Mouse (Mus musculus) right cerebral cortex, postnatal 25 days (tissue): ENCODE data around the gene Exo5.

ENCODE experiments used
- DNase-seq: peaks from one replicate; pipeline ENCODE4 v3.0.0; 2022

Exo5 gene

GRCm38 (mm10) chr4:120904533-120904932, 20.3 kb downstream of the Exo5 start:
- no peak for DNase-seq

GRCm38 (mm10) chr4:120895810-120896584, 28.8 kb downstream of the Exo5 start:
- no peak for DNase-seq

DNA sequence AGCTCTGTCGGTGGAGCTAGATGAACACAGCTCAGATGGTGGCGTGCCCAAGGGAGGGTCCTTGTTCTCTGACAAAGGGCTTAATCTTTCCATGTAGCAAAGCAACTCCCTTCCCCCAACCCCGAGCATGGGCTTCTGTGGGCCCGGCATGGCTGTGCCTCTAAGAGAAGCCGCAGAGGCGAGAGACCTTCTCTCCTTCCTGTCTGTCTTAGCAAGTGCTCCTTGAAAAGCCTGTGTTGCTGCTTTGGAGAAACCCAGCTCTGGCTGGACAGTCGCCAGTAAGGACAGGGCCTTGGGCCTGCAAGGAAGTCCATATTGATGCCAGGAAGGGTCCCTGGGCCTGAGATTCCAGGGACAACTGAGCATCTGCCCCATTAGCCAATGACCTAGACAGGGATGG, 29.6 kb downstream of the Exo5 start:
- DNase-seq: no peak

DNA sequence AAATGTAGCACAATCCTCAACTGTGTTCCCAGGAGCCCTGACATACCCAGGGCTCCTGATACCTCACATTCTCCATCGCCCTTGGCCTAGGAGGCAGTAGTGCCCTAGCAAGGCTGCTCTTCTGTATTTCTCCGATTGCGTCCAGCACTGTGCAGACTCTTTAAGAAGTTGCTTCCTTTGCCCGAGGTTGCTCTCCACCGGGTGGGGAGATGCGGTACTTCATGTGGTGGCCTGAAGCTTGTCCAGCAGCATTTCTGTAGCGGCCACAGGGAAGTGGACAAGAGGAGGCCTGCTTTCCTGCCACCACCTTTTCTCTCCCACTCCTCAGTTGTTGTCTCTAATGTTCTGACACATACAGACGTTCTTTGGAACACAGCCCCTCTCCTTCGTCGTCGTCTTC, 30.2 kb downstream of the Exo5 start:
- DNase-seq: no peak

DNA sequence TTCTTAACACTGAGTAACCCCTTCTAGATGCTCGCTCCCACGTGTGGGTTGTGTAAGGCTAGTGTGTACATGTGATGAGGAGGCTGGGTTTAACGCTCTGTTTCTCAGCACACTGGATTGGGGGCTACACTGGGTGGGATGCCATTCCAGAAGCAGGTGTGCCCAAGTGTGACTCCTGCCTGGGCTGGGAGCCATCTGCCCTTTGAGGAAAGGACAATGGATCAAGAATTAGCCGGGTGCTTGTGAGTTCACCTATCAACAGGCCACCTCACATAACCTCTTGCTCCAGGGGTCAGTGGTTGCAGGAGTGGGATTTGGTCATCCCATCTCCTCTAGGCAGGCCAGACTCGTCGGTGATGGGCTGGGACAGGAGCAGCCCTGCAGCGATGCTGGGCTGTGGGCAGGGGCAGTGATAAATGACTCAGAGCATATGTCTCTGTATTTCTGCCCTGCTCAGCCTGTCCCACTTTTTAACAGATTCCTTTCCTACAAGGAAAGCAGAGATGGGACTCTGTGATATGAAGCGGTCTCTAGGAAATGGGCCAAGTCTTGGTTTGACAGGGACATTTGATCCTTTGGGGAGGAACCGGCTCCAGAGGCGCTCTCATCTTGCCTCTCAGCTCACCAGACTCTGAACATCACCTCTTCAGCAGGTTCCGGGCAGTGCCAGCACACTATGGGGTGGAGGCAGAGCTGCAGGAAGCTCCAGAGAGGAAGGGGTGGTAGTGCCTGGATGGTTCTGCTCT, 31.0 kb downstream of the Exo5 start:
- DNase-seq: no peak

DNA sequence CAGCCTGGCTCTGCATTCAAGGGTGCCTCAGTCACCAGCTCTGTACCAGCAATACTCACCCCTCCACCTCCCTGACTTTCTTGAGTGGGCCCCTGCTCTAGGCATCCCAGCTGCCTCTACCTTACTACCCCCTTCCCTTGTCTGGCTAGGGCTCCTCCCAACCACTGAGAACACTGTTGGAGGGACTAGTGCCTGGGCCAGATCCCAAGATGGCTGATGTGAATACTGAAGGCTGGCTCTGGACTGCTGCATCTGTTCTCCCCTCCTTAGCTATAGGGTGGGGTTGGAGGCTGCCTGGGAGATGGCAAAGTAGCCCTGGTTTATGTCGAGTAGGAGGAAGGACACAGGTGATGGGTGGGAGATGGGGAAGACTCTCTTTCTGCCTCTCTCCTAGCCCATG, 32.3 kb downstream of the Exo5 start:
- DNase-seq: no peak

- DNase-seq: no peak
Observed at GRCm38 (mm10) chr4:120891960-120892359, 32.9 kb downstream of the Exo5 start.

- no peak for DNase-seq
Observed at GRCm38 (mm10) chr4:120890754-120891440, 33.9 kb downstream of the Exo5 start.

GRCm38 (mm10) chr4:120888884-120889283, 35.9 kb downstream of the Exo5 start:
- no peak for DNase-seq

DNA sequence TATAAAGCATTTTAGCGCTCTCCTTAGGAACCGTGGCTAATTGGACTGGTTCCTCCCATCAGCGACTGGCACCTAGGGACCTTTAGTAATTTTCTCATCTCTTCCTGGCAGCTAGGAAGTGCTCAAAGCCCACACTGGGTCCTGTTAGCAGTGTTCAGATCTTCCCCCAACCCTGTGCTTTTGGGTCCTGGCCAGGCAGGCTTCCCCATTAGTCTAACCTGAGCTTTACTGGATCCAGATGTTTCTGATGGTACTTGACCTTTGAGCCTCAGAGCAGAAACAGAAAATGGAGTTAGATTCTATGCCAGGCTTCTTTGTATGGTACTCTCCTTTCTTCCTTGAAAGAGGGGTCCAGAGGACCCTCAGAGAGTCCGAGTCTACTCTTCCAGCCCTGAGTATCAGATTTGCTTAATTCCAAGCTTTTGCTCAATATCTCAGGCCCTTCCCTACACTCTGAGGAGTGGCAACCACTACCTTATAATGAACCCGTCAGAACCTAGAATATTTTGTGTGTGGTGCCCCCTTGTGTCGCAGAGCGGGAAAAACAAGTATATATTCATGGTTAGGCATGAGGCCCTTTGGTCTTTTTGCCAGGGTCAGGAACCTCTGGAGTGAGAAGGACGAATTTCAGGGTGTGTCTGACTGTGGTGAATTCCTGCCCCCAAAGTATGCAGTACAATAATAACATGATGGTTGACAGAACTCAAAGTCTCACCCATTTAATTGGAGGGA, 37.3 kb downstream of the Exo5 start:
- DNase-seq: no peak

DNA sequence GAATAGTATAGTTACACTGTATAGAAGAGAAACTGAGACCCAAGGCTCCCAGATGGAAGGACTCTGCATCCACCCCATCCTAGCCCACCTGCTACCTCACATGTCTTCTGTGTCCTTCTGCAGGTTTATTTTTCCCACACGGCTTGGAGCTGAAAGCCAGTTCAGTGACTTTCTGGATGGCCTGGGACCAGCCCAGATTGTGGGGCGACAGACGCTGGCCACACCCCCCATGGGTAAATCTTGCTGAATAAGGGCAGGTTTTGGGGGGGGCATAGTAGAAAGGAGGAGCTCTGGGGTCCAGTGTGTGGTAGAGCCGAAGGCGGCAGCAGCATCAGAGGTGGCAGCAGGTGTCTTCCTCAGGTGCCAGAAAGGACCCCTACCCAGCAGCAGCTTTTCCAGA, 38.0 kb downstream of the Exo5 start:
- no peak for DNase-seq

DNA sequence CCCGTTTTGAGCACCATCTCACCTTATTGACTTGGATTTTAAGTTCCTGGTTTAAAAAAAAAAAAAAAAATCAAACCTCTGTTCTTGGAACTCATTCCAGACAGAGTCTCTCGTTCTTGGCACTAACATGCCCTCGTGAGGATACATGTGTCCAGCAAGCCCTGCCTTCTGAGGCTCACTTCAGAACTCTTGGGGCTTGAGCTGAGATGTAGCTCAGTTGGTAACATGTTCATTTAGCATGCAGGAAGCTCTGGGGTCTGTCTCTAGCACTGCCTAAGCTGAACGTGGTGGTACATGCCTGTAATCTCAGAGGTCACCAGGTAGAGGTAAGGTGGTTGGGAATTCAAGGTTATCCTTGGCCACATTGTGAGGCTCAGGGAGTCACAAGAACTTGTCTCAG, 38.7 kb downstream of the Exo5 start:
- no peak for DNase-seq

GRCm38 (mm10) chr4:120885208-120886120, 39.4 kb downstream of the Exo5 start:
- no peak for DNase-seq

DNA sequence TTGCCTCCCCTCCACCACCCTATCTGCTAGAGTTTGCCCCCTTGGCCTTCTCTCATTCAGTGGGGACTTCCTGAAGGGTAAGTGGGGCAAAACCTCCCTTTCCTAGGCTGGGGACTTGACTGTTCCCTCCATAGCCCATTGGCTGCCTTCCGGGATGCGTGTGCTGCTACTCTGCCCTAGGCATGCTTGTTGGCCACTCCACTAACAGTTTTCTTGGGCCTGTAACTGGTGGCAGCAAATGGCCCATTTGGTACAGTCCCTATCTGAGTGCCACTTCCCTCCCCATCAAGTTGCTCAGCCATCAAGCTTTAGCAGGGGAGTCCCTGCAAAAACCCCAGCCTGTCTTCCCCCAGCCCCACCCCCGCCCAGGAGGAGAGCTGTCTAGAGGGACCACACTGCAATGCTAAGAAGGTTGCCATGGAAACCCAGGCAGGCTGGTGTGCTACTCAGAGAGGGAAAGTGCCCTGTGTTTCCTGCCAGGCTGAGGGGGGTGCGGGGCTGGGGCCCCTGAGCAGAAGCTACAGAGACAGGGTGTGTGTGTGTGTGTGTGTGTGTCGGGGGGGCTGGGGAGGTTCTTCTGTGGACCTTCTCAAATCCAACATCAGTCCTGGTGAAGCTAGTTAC, 42.7 kb downstream of the Exo5 start:
- DNase-seq: peak; percentile 56

DNA sequence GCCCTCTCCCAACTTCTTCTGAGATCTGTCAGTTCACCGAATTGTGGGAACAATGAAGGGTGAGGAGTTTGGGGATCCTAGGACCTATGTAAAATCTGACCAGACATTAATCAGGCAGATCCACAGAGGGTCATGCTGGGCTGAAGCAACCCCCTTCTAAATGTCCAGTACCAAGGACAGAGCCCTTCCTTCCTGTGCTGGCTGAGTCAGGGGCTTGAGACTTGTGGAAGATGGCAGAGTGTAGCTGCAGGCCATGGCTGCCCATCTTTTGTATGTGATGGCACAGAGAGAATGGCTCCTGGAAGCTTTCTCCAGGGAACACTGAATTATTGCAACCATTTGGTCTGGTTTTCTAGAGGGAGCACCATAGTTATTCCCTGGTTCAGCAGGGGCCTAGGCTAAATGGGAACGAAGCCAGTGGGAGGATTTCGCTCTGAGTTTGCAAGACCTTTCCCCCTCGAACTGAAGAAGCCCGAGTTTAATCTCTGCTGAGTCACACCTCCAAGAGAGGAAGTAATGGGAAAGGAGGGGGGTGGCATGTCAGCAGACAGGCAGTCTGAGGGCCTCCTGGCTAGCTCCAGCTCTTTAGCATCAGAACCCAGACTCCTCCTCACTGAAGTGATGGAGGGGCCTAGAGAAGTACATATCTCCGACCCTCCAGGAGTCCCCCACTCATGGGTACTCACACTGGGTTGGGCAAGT, 43.9 kb downstream of the Exo5 start:
- DNase-seq: no peak

- DNase-seq: no peak
Observed at GRCm38 (mm10) chr4:120879386-120879785, 45.4 kb downstream of the Exo5 start.

GRCm38 (mm10) chr4:120878728-120879127, 46.1 kb downstream of the Exo5 start:
- DNase-seq: no peak

DNA sequence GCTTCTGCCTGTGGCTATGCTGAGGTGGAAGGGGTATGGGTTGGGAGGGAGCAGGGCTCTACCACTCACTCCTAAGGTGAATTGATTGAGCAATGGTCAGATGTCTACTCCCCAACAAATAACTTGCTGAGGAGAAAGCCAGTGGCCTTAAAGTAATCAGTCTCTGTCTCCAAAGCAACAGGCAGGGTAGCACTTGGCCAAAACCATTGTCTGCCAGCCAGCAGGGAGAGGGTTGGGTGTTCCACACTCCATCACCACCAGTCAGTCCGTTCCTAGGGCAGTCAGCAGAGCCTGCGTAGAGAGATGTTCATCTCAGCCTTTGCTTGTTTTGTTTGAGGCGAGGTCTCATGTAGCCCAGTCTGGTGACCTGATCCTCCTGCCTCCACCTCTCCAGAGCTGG, 48.9 kb downstream of the Exo5 start:
- DNase-seq: no peak
